Mouse (Mus musculus) small intestine, adult 2 months (tissue): ENCODE measurements at regions not wholly inside any gene's neighbourhood (a gene's known extent, or its start where the extent isn't known, plus 50 kb on each side); places are given as distances from the start of the nearest gene placed in this dataset.

Experiments
- CTCF ChIP-seq: fragments of 200-500 bp; IDR thresholded peaks from 2 replicates; pipeline ENCODE4 v1.5.1; 2012; ENCODE audit warnings: low read depth, mild to moderate bottlenecking, control low read depth, inconsistent platforms, low read length, moderate library complexity, mixed read lengths; ENCODE audit not compliant: insufficient replicate concordance, insufficient read length; ENCODE audit errors: extremely low read depth
- POLR2A ChIP-seq: fragments of 200-500 bp; IDR thresholded peaks from 2 replicates; pipeline ENCODE4 v1.6.1; 2012; ENCODE audit warnings: low read depth, mild to moderate bottlenecking, control low read depth, inconsistent platforms, low read length, moderate library complexity

- no peak for TF ChIP-seq CTCF
- TF ChIP-seq POLR2A: no peak
Observed at GRCm38 (mm10) chr3:115824792-115825191, 62.8 kb upstream of the Dph5 start.
